Comparison of ENCODE assay signal across 20 mouse cellular contexts in the genomic region with DNA sequence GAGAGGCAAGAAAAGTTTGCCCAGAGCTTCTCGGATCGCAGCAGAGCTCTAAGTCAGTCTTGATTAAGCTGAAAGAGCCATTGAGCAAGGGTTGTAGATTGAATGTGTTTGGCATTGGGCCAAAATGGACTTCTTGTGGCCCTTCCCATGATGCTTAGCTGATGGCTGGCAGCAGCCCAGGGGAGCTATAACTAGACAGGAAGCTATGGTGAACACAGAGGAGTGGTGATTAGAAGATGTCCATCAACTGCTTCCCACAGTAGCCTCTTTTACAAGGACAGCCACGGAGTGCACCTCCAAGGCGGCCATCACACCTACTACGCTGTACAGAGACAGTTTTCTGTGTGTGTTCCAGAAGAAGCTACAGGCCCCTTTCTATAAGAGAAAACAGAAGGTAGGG.
DNase-seq lines count a peak whose midpoint lies in the region; ATAC-seq lines count a peak whose summit lies in the region.
"Had no signal": no experiment of that assay in that cellular context is flagged by ENCODE, and none has a peak within 500 bp of the region (broad histone marks: within the 10 kb centered on the region; RNA-seq: fewer than 3 reads in every experiment).

No protein-coding gene starts in this region.

- H3K4me1 ChIP-seq in heart, embryonic 16.5 days (ENCODE audit: control insufficient read depth, insufficient read depth, low read length) = peaks cover 8% of the 10 kb centered on the region
- H3K4me1 ChIP-seq in lung, embryonic 16.5 days (replicated peaks; ENCODE audit: control insufficient read depth, insufficient read depth, low read length) = no peaks in the 10 kb centered on the region
- H3K4me1 ChIP-seq: midbrain, embryonic 12.5 days had no signal

- no peak for DNase-seq in heart, adult 18-20 months
- no peak for DNase-seq in lung, postnatal 14 days
- DNase-seq in retina, postnatal 1 day = peak; percentile 69
- DNase-seq in retina, embryonic 14.5 days (ENCODE audit: low spot score) = no peak
- DNase-seq in adipocyte (ENCODE audit: low spot score) = no peak
- DNase-seq: adrenal gland, postnatal 14 days; cerebellum, adult 8-10 months; forebrain, postnatal 0 days; gastrocnemius, postnatal 25 days; kidney, adult 2 months; kidney, postnatal 25 days; right cerebral cortex, adult 18-20 months; right cerebral cortex, postnatal 4 days; thymus, postnatal 14 days had no signal

- H3K4me2 ChIP-seq in heart, embryonic 16.5 days (ENCODE audit: low read depth, low read length) = no peak overlapping the region
- no peak overlapping the region for H3K4me2 ChIP-seq in lung, embryonic 16.5 days (ENCODE audit: low read depth, low read length)
- H3K4me2 ChIP-seq: hindbrain, embryonic 13.5 days; midbrain, embryonic 12.5 days had no signal

- ATAC-seq in heart, embryonic 16.5 days (replicated peaks; ENCODE audit: extremely low read depth, insufficient read depth, low FRiP score) = 0 out of 2 replicates have a peak, but pooled peaks have one; percentile 49
- peak; percentile 47 for ATAC-seq in lung, embryonic 16.5 days (ENCODE audit: low read depth)
- ATAC-seq: forebrain, postnatal 0 days; inflammation-experienced regulatory T-cells, adult 6 months had no signal

- H3K27me3 ChIP-seq in heart, embryonic 16.5 days (ENCODE audit: control insufficient read depth, insufficient read depth, low read length) = no peaks in the 10 kb centered on the region
- no peaks in the 10 kb centered on the region for H3K27me3 ChIP-seq in lung, embryonic 16.5 days (ENCODE audit: control insufficient read depth, insufficient read depth, low read depth, low read length)
- H3K27me3 ChIP-seq: hindbrain, embryonic 13.5 days; midbrain, embryonic 12.5 days had no signal

- no peak overlapping the region for H3K9ac ChIP-seq in heart, embryonic 16.5 days (ENCODE audit: low read length)
- no peak overlapping the region for H3K9ac ChIP-seq in lung, embryonic 16.5 days (ENCODE audit: low read length)
- H3K9ac ChIP-seq: forebrain, postnatal 0 days; hindbrain, embryonic 13.5 days; midbrain, embryonic 12.5 days had no signal

- H3K36me3 ChIP-seq in heart, embryonic 16.5 days (ENCODE audit: control insufficient read depth, insufficient read depth) = no peaks in the 10 kb centered on the region
- H3K36me3 ChIP-seq in lung, embryonic 16.5 days (ENCODE audit: control insufficient read depth, insufficient read depth, low read length) = no peaks in the 10 kb centered on the region
- H3K36me3 ChIP-seq: hindbrain, embryonic 13.5 days; midbrain, embryonic 12.5 days had no signal

- H3K27ac ChIP-seq in heart, embryonic 16.5 days (ENCODE audit: low read length) = no peak overlapping the region
- no peak overlapping the region for H3K27ac ChIP-seq in lung, embryonic 16.5 days (ENCODE audit: low read length)
- H3K27ac ChIP-seq: hindbrain, embryonic 13.5 days; layer of hippocampus, adult 2 months; midbrain, embryonic 12.5 days had no signal

- H3K4me3 ChIP-seq in heart, embryonic 16.5 days (ENCODE audit: low read length) = no peak overlapping the region
- H3K4me3 ChIP-seq in lung, embryonic 16.5 days (ENCODE audit: low read length) = no peak overlapping the region
- H3K4me3 ChIP-seq: hindbrain, embryonic 13.5 days; layer of hippocampus, adult 2 months; midbrain, embryonic 12.5 days had no signal

- 39% methylated on average over 5 of the region's 5 CpGs for WGBS in heart, embryonic 16.5 days
- WGBS in lung, embryonic 16.5 days = 58% methylated on average over 5 of the region's 5 CpGs

- no peaks in the 10 kb centered on the region for H3K9me3 ChIP-seq in heart, embryonic 16.5 days (replicated peaks; ENCODE audit: control insufficient read depth, low read length)
- no peaks in the 10 kb centered on the region for H3K9me3 ChIP-seq in lung, embryonic 16.5 days (ENCODE audit: control insufficient read depth, low read length)
- H3K9me3 ChIP-seq: hindbrain, embryonic 13.5 days; midbrain, embryonic 12.5 days had no signal
